Mouse (Mus musculus) CH12.LX (cell line): ENCODE measurements at regions not wholly inside any gene's neighbourhood (a gene's known extent, or its start where the extent isn't known, plus 50 kb on each side); places are given as distances from the start of the nearest gene placed in this dataset.

ENCODE experiments used
- DNase-seq: peaks from one replicate; pipeline ENCODE4 v3.0.0-alpha.2; 2013; ENCODE audit errors: extremely low read depth
- H3K27ac ChIP-seq: 2 replicates; pipeline ENCODE4 v1.5.1; 2012; ENCODE audit warnings: low read depth, mild to moderate bottlenecking, control low read depth, moderate library complexity; ENCODE audit not compliant: insufficient read depth
- H3K27me3 ChIP-seq: replicated peaks from 2 replicates; pipeline ENCODE3; 2012; ENCODE audit warnings: inconsistent platforms
- H3K36me3 ChIP-seq, 2 experiments: replicated peaks in 1 of 2; 2 replicates each; pipeline versions ENCODE3 to v1.6.1; 2012; ENCODE audit warnings: inconsistent platforms in 1 of 2, low read length in 1 of 2, mild to moderate bottlenecking in 1 of 2, mixed read lengths in 1 of 2, moderate library complexity in 1 of 2; ENCODE audit not compliant: control insufficient read depth in 1 of 2, insufficient read depth in 1 of 2
- H3K4me1 ChIP-seq, 2 experiments: 2 replicates each; pipeline ENCODE4 v1.6.1; 2012; ENCODE audit warnings: inconsistent platforms in 1 of 2, moderate library complexity in 1 of 2; ENCODE audit not compliant: insufficient read depth in 2 of 2, control insufficient read depth in 1 of 2
- H3K4me2 ChIP-seq: 2 replicates; pipeline ENCODE4 v1.6.1; 2012; ENCODE audit warnings: low read depth, mild to moderate bottlenecking, control low read depth; ENCODE audit not compliant: poor library complexity, insufficient read depth, severe bottlenecking
- H3K4me3 ChIP-seq, 3 experiments: fragments of 150-350 bp in 1 of 3; sonication (generic) in 1 of 3; replicated peaks in 1 of 3; 2 replicates each; pipeline versions ENCODE3 to v1.5.1; 2011 to 2012; ENCODE audit warnings: low read depth in 2 of 3, low read length in 2 of 3, mild to moderate bottlenecking in 2 of 3, moderate library complexity in 2 of 3, control low read depth in 1 of 3, improper control_type of control experiment in 1 of 3, inconsistent platforms in 1 of 3, mixed read lengths in 1 of 3; ENCODE audit not compliant: poor library complexity in 1 of 3
- H3K79me2 ChIP-seq: replicated peaks from 2 replicates; pipeline ENCODE4 v1.6.1; 2012; ENCODE audit warnings: mild to moderate bottlenecking, moderate library complexity; ENCODE audit not compliant: control insufficient read depth, poor library complexity, insufficient read depth, severe bottlenecking; ENCODE audit errors: extremely low read depth
- H3K9ac ChIP-seq: 2 replicates; pipeline ENCODE4 v1.6.1; 2012; ENCODE audit warnings: low read depth, mild to moderate bottlenecking, control low read depth, moderate library complexity; ENCODE audit not compliant: insufficient read depth
- H3K9me3 ChIP-seq: replicated peaks from 2 replicates; pipeline ENCODE3; 2012; ENCODE audit warnings: low read length, inconsistent platforms, mixed read lengths
- CHD1 ChIP-seq: IDR thresholded peaks from 2 replicates; pipeline ENCODE4 v1.6.1; 2012; ENCODE audit warnings: low read depth, low read length, improper control_type of control experiment, inconsistent platforms
- CTCF ChIP-seq, 2 experiments: IDR thresholded peaks in 1 of 2; conservative IDR thresholded peaks in 1 of 2; 2 replicates each; pipeline ENCODE4 v1.5.1; 2011 to 2012; ENCODE audit warnings: low read depth in 2 of 2, low read length in 2 of 2, improper control_type of control experiment in 1 of 2, inconsistent platforms in 1 of 2, mild to moderate bottlenecking in 1 of 2, moderate library complexity in 1 of 2
- EP300 ChIP-seq: IDR thresholded peaks from 2 replicates; pipeline ENCODE4 v1.6.1; 2011; ENCODE audit warnings: low read length, improper control_type of control experiment
- GABPA ChIP-seq: IDR thresholded peaks from 2 replicates; pipeline ENCODE4 v1.6.1; 2012; ENCODE audit warnings: low read depth, low read length, improper control_type of control experiment, inconsistent platforms; ENCODE audit not compliant: insufficient replicate concordance
- HCFC1 ChIP-seq: IDR thresholded peaks from 2 replicates; pipeline ENCODE4 v1.6.1; 2012; ENCODE audit warnings: low read depth, mild to moderate bottlenecking, inconsistent platforms, low read length, improper control_type of control experiment
- IRF4 ChIP-seq: IDR thresholded peaks from 2 replicates; pipeline ENCODE4 v1.6.1; 2014; ENCODE audit warnings: low read depth, mild to moderate bottlenecking, inconsistent platforms, low read length, improper control_type of control experiment
- JUND ChIP-seq: conservative IDR thresholded peaks from 2 replicates; pipeline ENCODE4 v1.6.1; 2011; ENCODE audit warnings: low read depth, low read length, improper control_type of control experiment
- MAZ ChIP-seq: IDR thresholded peaks from 2 replicates; pipeline ENCODE4 v1.6.1; 2012; ENCODE audit warnings: low read depth, mild to moderate bottlenecking, inconsistent platforms, low read length, improper control_type of control experiment, moderate library complexity
- MEF2A ChIP-seq: IDR thresholded peaks from 2 replicates; pipeline ENCODE4 v1.6.1; 2014; ENCODE audit warnings: low read depth, mild to moderate bottlenecking, inconsistent platforms, low read length, improper control_type of control experiment, borderline replicate concordance
- MYC ChIP-seq: IDR thresholded peaks from 2 replicates; pipeline ENCODE4 v1.6.1; 2011; ENCODE audit warnings: low read depth, mild to moderate bottlenecking, improper control_type of control experiment, low read length
- NELFE ChIP-seq: IDR thresholded peaks from 2 replicates; pipeline ENCODE4 v1.6.1; 2011; ENCODE audit warnings: low read depth, low read length, improper control_type of control experiment
- POLR2AphosphoS2 ChIP-seq: IDR thresholded peaks from 2 replicates; pipeline ENCODE4 v1.6.1; 2011; ENCODE audit warnings: low read depth, low read length, improper control_type of control experiment
- RAD21 ChIP-seq: IDR thresholded peaks from 2 replicates; pipeline ENCODE4 v1.6.1; 2011; ENCODE audit warnings: low read depth, mild to moderate bottlenecking, low read length, improper control_type of control experiment, moderate library complexity
- SMC3 ChIP-seq: IDR thresholded peaks from 2 replicates; pipeline ENCODE4 v1.6.1; 2011; ENCODE audit warnings: low read depth, low read length, improper control_type of control experiment
- TBP ChIP-seq: conservative IDR thresholded peaks from 2 replicates; pipeline ENCODE4 v1.6.1; 2011; ENCODE audit warnings: low read depth, low read length, improper control_type of control experiment
- USF1 ChIP-seq: IDR thresholded peaks from 2 replicates; pipeline ENCODE4 v1.6.1; 2014; ENCODE audit warnings: low read depth, mild to moderate bottlenecking, inconsistent platforms, low read length, improper control_type of control experiment
- USF2 ChIP-seq: conservative IDR thresholded peaks from 2 replicates; pipeline ENCODE4 v1.6.1; 2011; ENCODE audit warnings: low read depth, low read length, improper control_type of control experiment
- ZC3H11A ChIP-seq: IDR thresholded peaks from 2 replicates; pipeline ENCODE4 v1.6.1; 2012; ENCODE audit warnings: low read depth, mild to moderate bottlenecking, inconsistent platforms, low read length, improper control_type of control experiment
- ZMIZ1 ChIP-seq: IDR thresholded peaks from 2 replicates; pipeline ENCODE4 v1.6.1; 2012; ENCODE audit warnings: low read depth, mild to moderate bottlenecking, inconsistent platforms, low read length, improper control_type of control experiment
- ZNF384 ChIP-seq: IDR thresholded peaks from 2 replicates; pipeline ENCODE4 v1.6.1; 2012; ENCODE audit warnings: low read depth, low read length, improper control_type of control experiment, inconsistent platforms
- dilution Hi-C: fragments of 300-500 bp; cut with MboI; formaldehyde crosslinking; loops from 2 replicates; pipeline ENCODE4 v1.14.3; 2020; ENCODE audit warnings: low sequenced_read_pairs; ENCODE audit not compliant: extremely low pct_unique_long_range_greater_than_20kb, extremely low pct_ligation_motif_present
- in situ Hi-C: fragments of 300-500 bp; cut with MboI; formaldehyde crosslinking; loops from 3 replicates; pipeline ENCODE4 v1.14.3; 2019; ENCODE audit warnings: low sequenced_read_pairs, low pct_ligation_motif_present, low pct_unique_long_range_greater_than_20kb, mixed read lengths

DNA sequence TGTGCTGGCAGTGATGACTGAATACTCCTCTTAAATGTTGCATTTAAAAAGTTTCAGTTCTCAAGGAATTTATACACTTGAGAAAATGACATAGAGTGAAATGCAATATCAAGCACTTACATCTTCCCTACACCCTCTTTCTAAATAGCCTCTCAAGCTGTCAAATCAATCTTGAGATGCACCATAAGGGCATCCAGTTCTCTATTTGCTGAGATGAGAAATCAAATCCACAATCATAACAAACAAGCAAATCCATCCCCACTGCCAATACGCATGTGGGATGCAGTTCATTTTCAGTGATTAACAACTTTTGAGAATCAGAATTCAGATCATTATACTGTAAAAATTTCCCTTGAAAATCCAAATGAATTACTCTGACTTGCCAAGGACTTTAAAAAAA lies 62.6 kb upstream of the Ift57 start:
- no peak overlapping the region for H3K9ac ChIP-seq
- no peak overlapping the region for H3K4me3 ChIP-seq
- H3K27ac ChIP-seq: no peak overlapping the region
- H3K79me2 ChIP-seq: no peaks in the 10 kb centered on the region
- TF ChIP-seq RAD21 (no peak), ZMIZ1 (no peak), USF2 (no peak), NELFE (no peak), POLR2AphosphoS2 (no peak), MAZ (no peak), HCFC1 (no peak), ZC3H11A (no peak), JUND (no peak), ZNF384 (no peak), MYC (no peak), TBP (no peak), GABPA (no peak), CHD1 (no peak), MEF2A (no peak), SMC3 (no peak), IRF4 (no peak), EP300 (no peak), USF1 (no peak), CTCF (conservative IDR thresholded peaks at IDR 0.05 in 1 of 2, IDR thresholded peaks at IDR 0.05 in 1 of 2; ENCODE audit: low read depth in 2 of 2, low read length in 2 of 2) (no peak)
- DNase-seq: no peak
- H3K27me3 ChIP-seq: no peaks in the 10 kb centered on the region
- dilution Hi-C loops (no loop called here), in situ Hi-C loops (no loop called here)
- peaks cover 0 to 2% of the 10 kb centered on the region in 2 experiments; a peak in 1 of 4 replicates for H3K4me1 ChIP-seq
- H3K4me2 ChIP-seq: no peak overlapping the region
- H3K9me3 ChIP-seq: no peaks in the 10 kb centered on the region
- H3K36me3 ChIP-seq: no peaks in the 10 kb centered on the region

DNA sequence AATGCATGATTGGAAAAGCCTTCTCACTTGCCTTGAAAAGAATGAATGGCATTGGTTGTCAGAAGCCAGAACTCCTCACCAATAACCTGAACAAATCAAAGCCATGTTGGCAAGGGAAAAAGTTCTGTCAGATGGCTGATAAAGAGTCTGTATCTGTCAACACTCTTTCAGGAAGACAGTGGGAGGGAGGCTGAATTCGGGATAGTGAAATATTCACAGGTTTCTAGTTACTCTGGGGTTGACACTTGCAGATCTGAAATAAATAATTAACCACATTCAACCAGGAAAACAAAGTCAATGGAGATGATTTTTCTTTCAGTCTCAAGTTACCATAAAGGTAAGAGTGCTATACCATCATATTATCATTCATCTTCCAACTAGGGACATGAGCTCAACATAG lies 56.3 kb upstream of the Ift57 start:
- H3K4me2 ChIP-seq: no peak overlapping the region
- H3K4me1 ChIP-seq: no peaks in the 10 kb centered on the region
- no peaks in the 10 kb centered on the region for H3K27me3 ChIP-seq
- dilution Hi-C loops (no loop called here), in situ Hi-C loops (loop anchor here (10.0 kb wide), 1 partner anchor 48 kb away; no protein-coding TSS in a partner anchor)
- H3K4me3 ChIP-seq: no peak overlapping the region
- H3K79me2 ChIP-seq: no peaks in the 10 kb centered on the region
- no peaks in the 10 kb centered on the region for H3K9me3 ChIP-seq
- no peak for TF ChIP-seq MYC
- TF ChIP-seq TBP: no peak
- no peaks in the 10 kb centered on the region for H3K36me3 ChIP-seq
- H3K27ac ChIP-seq: no peak overlapping the region
- H3K9ac ChIP-seq: no peak overlapping the region
- DNase-seq: no peak
